Mouse (Mus musculus): ENCODE results near the gene Plin2.

DNA sequence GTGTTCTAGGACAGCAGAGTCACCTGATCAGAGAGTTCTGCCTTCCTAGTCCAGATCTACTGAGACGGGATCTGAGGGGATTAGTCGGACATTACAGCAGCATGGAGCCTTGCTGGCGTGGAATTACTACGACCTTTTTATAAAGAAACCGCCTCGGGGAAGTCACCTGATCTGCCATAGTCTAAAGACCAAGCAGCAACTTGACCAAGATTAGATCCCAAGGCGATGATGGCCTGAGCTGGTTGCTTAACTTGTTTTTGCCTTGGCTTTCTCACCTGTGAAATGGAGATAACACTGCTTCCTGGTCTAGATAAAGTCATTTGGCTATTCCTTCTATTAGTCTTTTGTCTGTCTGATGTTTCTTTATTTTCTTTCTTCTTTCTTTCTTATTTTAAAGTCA lies 2.6 kb upstream of the Plin2 start:
- TF ChIP-seq GATA1 (IDR thresholded peaks at IDR 0.05; ENCODE audit: low read length) (no peak), TAL1 (IDR thresholded peaks at IDR 0.05; ENCODE audit: low read length) (no peak)
